Mouse (Mus musculus) retina, adult 2 months (tissue): ENCODE results near the gene Gm20662.
A peak's percentile ranks its signal among the peaks of the same experiment; 100 is the strongest.

Source experiments
- DNase-seq: peaks from one replicate; pipeline ENCODE4 v3.0.0-alpha.2; 2012; ENCODE audit warnings: low read depth, low spot score

Gene Gm20662

DNA sequence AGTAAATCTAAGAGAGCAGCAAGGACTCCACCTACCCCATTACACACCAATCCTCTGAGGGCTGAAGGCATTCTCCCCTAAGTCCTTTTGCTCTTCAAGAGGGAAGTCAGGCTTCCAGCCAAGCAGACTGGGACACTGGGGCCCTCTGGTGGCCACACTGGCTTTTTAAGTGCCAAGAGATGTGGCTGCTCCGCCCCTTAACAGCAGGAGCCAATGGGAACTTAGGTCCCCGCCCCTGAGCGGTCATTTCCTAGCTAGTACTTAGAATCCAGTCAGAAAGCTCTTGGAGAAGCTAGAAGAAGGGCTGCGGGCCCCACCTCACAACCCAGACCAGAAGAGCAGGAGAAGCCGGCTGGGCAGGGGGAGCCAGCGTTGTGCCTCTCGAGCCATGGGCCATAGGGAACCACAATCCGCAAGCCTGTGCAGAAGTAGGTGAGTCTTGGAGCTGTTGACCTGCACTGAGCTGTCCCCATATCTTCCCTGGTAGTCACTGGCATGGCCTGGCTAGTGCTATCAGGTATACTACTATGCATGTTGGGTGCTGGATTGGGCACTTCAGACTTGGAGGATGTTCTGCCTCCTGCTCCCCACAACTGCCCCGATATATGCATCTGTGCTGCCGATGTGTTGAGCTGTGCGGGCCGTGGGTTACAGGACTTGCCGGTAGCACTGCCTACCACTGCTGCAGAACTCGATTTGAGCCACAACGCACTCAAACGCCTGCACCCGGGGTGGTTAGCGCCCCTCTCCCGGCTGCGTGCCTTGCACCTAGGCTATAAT, 56.9 kb downstream of the Gm20662 start, which contains the start of gene Amigo3:
Amigo3 (plus strand) TSS at position 275 of the 780 bp plus-strand sequence.
- peak; percentile 80 for DNase-seq

DNA sequence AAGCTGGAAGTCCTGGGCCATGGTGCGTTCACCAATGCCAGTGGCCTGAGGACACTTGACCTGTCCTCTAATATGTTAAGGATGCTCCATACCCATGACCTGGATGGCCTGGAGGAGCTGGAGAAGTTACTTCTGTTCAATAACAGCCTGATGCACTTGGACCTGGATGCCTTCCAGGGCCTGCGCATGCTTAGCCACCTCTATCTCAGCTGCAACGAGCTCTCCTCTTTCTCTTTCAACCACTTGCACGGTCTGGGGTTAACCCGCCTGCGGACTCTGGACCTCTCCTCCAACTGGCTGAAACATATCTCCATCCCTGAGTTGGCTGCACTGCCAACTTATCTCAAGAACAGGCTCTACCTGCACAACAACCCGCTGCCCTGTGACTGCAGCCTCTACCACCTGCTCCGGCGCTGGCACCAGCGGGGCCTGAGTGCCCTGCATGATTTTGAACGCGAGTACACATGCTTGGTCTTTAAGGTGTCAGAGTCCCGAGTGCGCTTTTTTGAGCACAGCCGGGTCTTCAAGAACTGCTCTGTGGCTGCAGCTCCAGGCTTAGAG, 57.6 kb downstream of the Gm20662 start:
- DNase-seq: no peak

DNA sequence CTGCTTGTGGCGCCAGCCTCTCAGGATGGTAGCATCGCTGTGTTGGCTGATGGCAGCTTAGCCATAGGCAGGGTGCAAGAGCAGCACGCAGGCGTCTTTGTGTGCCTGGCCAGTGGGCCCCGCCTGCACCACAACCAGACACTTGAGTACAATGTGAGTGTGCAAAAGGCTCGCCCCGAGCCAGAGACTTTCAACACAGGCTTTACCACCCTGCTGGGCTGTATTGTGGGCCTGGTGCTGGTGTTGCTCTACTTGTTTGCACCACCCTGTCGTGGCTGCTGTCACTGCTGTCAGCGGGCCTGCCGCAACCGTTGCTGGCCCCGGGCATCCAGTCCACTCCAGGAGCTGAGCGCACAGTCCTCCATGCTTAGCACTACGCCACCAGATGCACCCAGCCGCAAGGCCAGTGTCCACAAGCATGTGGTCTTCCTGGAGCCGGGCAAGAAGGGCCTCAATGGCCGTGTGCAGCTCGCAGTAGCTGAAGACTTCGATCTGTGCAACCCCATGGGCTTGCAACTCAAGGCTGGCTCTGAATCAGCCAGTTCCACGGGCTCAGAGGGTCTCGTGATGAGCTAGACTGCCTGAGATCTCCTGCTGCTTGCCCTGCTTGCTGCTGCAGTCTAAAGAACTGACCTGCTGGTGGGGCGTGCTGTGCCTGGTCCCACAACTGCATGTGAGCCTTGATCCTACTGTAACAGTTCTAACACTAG, 58.3 kb downstream of the Gm20662 start:
- no peak for DNase-seq

DNA sequence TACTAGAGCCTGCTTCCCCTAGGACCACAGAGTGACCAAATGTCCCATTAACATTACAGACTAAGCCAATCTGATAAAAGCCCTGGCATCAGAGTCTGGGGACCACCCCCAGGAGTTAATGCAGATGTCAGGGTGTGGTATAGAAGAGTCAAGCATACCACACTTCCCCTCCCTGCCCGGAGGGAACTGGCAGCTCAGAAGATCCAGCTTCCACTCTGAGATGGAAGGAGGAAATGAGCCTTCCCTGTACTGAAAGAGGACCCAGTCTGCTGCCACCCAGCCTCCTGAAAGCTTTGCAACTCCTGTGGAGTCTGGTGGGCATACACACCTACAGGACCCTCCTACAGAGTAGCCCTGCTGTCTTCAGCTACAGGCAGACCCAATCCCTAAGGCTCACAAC, 58.9 kb downstream of the Gm20662 start:
- DNase-seq: no peak

DNA sequence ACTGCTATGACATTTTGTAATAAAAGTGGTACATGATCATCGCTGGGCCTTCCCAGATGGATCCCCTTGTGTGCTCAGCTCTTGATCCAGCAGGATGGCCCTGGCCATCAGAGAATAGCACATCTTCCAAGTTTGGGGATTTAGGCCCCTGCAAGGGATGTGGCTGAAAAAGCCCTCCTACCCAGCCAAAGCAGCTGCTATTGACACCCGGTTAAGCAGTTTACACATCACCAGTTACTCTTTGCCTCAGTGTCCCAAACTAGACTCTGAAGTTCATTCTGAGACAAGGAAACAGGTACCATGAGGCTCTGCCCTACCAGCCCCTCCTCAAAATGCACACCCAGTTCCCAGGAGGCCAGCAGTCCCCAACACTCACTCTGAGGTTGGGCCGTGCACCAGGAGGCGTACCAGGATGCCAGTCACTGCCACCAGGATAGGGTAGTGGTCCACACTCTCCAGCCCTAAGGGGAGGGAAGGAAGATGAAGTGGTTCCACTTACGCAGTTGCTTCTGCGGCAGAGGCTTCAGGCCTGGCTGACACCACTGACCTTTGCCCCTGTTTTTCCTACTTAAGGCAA, 59.6 kb downstream of the Gm20662 start:
- DNase-seq: no peak

DNA sequence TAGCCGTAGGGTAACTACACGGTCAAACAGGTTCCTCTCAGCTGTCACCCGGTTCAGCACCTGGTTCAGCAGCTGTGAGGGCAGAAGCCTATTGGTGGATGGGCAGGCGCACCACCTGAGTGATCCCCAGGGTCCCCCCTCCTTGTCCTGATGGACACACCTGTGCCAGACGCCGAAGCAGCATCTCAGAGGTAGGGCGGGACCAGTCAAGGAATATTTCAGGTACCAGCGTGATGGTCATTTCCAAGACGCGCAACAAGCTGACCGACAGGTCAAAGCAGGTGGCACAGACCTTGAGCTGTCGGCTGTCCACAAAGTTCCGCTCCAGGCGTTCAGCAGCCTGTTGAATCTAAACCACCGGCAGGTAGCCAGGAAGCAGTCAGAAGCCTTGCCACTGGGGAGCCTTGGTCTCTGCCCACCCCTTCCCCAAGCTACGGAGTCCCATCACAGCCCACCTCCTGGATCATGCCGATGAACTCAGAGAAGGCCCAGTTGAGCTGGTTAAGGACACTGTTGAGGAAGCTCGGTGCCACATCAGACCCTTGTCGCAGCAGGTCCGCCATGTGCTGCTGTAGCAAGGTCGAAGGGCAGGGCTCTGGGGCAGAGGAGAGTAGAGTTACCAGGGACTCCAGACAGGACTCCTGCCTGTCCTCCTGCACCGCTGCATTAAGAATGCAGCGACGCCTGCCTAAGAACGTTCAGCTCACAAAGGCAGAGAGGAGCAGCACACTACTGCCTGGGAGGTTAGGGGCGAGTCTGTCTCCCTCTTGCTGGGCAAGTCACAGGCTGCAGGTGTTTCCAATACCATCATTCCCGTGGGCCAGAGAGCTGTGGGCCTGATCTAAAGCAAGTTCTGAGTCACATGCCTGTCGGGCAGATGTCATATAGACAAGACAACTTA, 60.5 kb downstream of the Gm20662 start:
- DNase-seq: no peak

DNA sequence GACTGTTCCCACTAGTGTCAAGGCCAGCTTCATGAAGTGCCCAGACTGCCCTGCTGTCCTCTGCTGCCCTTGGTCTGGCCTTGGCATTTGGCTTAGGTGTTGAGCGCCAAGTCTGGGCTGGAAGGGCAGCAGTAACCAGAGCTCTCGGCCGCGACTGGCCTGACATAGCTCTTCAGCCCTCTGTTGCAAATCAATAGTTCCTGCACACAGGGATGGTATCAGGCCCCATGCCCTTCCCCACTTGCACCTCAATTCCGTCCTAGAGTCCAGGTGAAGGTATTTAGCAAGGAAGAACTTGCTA, 61.1 kb downstream of the Gm20662 start:
- no peak for DNase-seq

DNA sequence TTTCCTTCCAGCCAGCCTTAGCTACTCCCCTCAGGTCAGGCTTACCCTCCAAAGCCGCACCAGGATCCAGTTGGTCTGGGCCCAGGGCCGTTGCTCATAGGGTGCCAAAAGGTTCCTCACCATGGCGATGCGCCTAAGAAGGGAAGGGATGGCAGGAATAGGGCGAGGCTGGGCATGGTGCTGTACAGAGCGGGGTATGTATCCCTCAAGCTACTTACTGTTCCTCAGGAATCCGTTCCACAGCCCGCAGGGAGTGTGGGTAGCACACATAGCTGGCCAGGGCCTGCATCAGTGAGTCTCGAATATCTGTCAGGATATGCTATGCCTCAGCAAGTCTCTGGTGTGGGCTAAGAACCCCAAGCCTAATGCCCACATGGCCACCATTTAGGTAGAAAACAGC, 62.1 kb downstream of the Gm20662 start:
- no peak for DNase-seq

DNA sequence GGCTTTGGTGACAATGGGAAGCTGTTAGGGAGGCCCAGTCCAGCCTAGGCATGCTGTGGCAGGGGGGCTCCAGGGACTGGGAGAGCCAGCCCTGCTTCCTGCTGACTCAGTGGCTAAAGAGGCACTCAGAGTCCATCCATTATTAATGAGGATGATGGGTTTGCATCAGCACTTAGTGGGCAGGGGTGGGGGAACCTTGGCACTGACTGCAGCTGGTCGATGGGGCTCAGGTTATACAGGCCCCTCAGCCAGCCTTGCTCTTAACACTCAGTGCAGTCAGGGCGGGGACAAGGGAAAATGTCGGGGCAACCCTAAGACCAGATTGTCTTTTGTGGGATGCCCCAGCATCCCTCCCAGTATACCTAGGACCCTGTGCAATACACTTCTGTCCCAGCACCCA, 66.0 kb downstream of the Gm20662 start:
- DNase-seq: no peak

DNA sequence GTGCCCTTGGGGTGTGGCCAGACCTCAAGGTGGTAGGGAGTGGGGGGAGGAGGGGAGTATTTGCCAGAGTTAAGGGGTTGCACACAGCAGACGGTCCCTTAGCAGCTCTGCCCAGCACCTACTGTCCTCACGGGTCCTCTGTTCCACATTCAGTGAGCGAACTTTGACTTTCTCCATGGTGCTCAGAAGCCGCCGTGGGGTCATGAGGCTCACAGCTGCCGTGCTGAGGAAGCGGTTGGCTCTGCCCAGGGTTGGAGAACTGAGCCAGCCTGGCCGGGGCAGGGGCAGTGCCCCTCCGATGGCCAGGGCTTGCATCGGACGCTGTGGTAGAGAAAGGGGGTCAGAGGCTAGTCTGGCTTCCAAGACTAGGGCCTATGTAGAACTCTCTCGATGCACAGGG, 67.2 kb downstream of the Gm20662 start:
- no peak for DNase-seq

DNA sequence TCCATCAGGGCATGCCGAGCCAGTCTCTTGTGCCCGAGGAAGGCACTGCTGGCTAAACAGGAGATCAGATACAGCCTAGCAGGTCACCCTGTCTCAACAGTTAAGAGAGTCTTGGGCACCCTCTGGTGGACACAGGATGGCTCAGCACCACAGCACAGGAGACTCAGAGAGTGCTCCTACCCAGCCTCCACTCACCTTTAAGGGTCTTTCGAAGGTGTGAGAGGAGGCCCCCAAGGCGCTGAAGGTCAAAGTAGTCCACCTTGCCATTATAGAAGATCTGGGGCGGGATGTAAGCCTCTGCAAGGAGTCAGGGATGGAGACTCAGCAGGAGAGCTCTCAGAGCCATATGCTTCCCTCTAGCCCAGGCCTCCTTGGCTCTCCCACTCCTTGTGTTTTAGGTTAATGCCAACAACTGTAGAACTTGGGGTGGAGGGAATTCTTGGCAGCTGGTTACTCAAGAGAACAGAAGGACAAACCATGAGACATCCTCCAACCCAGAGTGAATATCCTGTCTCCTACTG, 69.4 kb downstream of the Gm20662 start:
- peak; percentile 57 for DNase-seq

DNA sequence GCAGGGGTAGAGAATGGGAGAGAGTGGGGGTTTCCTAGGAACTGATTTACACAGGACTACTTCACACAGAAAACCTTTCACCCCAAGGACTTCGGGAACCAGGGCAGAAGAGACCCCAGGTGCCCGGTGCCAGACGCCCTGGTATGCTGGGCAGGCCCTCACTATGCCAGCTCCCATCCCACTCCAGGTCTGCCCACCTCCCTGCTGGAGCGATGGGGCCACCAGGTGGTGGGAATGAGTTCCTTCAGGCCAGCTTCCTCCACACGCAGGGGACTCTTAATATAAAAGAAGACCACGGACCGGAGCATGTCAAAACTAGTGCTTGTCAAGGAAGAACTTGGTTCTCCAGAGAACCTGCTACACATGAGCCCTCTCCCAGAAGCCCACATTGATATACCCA, 71.0 kb downstream of the Gm20662 start:
- DNase-seq: no peak

DNA sequence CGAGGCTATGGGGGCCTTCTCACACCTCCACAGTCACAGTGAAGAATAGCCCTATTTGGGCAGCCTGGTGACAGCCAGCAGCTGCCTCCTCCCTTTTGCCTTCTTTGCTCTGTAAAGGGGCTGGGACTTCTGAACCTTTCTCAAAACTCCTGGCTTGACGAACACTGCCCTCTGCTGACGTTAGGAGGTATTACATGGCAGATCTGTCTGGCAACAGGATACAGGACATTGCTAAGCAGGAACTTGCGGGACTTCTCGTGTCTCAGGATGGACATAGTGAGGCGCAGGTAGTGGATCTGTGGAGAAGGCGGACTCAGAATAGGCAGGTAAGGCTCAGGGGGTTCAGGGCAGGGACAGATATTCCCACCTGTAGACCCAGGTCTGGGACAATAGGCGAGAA, 71.8 kb downstream of the Gm20662 start:
- peak; percentile 66 for DNase-seq

DNA sequence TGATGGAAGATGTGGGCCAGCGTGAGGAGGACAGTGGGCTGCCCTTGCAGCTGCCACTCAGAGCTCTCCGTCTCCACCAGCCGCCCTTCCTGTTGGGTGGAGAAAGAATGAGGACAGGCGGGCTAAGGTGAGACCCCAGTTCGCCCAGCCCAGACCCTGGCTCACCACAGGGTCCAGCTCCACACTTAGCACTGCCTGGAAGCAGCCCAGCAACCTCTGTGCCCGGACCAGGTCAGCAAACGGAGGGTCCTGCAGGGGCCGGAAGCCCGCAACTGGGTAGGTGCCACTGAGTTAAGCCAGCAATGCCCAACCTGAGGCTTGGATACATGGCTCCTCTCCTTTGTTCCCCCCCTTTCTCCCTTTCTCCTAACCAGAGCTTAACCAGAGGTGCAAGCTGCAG, 72.9 kb downstream of the Gm20662 start:
- no peak for DNase-seq

DNA sequence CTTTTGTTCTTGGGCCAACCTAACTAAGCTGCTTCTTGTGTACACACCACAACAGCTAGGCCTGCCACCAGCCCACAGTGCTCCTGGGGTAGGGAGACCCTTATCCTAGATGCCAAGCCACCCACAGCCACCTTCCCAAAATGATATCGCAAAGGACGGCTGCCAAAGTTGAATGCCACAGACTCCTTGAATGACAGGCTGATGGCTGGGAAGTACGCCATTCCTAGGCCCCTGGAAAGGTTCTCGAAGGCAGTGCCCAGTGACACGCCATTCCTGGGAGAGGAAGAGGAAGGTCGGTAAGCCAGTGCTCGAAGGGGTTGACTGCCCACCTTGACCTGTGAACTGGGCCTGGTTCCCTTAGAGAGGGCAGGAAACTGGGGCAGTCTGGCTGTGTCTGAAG, 73.4 kb downstream of the Gm20662 start:
- no peak for DNase-seq

DNA sequence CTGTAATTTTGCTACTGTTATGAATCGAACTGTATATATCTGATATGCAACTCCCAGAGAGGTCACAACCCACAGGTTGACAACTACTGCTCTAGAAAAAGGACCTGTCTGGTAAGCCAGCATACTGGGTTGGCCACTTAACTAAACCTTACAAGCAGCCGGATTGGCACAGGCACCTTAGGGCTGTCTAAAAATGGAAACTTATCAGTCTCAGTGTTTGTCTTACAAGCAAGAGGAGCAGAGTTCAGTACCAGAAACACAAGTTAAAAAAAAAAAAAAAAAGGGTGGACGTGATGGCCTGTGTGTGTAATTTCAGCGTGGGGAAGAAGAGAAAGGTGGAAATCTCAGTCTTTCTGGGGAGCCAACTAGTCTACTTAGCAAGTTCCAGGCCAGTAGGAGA, 75.7 kb downstream of the Gm20662 start:
- no peak for DNase-seq

DNA sequence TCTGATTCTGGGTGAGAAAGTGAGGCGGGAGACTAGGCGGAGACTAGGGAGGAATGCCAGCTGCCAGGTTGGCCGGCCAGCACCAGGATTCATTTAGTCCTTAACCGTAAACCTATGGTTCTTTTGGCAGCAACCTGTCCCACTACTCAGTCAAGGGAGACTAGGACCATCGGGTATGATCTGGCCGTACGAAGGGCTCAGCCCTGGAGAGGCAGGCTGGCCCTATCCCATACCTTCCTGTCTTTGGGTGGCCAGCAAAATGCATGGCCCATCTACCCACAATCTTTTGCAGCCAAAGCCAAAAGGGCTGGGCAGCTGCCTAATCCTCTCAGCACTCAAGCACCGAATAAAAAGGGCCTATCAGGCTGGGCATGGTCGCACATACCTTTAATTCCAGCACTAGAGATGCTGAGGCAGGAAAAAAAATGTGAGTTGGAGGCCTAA, 76.4 kb downstream of the Gm20662 start:
- DNase-seq: no peak

DNA sequence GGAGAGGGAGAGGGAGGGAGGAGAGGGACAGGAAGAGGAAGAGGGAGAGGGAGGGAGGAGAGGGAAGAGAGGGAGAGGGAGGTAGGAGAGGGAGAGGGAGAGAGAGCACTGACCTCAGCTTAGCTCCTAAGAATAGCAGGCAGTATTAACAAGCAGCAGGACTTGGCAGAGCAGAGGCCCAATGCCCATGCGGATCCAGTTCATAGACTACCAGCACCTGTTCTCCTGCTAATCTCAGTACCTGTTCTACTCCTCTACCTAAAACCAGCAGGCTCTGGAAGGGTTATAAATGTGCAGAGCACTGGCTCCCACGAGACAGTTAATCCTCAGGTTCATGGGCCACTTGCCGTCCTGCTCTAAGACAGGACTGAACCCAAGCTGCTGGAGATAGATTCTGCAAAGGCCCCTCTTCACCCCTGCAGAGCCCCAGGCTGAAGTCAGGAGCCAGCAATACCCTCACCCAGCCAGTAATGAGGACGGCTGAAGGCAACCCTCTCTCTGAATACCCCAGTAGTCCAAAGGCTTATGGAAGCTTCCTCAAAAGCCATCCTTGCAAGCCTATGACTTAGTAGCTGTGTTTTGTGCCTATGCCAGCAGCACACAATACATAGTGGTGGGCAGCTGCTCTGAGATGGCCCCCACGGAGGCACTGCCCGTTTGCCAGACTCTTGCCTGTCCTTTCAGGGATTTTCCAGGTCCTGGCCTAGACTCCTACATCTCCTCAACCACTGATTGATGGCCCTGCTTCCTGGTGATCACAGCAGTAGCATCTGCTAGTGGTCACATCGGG, 77.2 kb downstream of the Gm20662 start:
- peak; percentile 69 for DNase-seq

DNA sequence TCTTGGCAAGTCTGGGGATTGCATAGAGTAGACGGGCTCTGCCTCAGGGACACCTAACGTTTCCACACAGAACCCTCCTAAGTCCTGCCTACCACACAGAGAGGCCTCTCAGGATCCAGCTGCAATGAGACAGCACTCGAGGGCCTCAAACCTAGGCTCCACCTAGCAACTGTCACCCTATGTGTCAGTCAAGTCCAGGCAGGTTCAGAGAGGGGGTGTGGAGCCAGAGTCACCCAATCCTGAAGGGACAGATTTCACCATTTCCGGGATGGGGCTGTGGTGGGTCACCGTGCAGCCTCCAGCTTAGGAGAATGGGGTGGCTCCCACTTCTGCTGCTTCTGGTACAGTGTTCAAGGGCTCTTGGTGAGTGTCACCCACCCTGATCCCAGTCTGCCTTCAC, 84.0 kb downstream of the Gm20662 start, which contains the start of gene Mst1:
Mst1 (plus strand) TSS at position 269 of the 400 bp plus-strand sequence.
- no peak for DNase-seq

DNA sequence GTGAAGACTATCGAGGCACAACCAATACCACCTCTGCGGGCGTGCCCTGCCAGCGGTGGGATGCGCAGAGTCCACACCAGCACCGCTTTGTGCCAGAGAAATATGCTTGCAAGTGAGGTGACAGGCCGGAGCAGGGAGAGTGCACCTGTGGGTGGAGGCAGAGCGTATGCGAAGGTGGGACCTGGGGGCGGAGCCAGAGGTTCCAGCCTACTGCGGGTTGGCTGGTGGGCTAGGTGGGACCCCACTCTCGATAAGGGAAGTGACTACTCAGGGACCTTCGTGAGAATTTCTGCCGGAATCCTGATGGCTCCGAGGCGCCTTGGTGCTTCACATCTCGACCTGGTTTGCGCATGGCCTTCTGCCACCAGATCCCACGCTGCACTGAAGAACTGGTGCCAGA, 86.4 kb downstream of the Gm20662 start:
- DNase-seq: no peak
